Mouse (Mus musculus): ENCODE results near the gene Hip1.

Hip1 gene

DNA sequence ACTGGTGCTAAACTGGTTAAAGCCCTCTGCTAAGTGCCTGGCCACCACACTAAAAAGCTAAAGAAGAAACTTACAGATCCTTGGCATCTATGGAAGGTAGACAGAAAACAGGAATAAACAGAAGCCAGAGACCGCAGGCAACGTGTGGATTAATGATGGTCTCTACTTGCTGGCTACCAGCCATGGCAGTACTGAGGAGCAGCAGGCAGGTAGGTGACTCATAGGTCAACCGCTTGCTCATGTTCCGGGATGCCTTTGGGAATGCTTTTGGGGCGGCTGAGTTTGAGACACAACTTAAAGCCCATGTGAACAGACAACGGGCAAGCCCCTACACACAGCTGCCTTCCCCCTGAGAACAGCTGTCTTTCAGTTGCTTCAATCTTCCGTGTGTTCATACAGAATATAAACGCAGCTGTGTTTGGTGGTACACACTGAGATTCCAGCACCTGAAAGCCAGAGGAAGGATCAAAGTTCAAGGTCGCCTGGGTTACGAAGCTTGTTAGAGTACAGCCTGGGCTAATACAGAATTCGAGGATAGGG, 13.5 kb downstream of the Hip1 start:
- DNase-seq: peak; percentile 37 to 40

GRCm38 (mm10) chr5:135529964-135530363, 15.0 kb downstream of the Hip1 start:
- DNase-seq: no peak

GRCm38 (mm10) chr5:135529310-135529709, 15.6 kb downstream of the Hip1 start:
- no peak for DNase-seq

GRCm38 (mm10) chr5:135527986-135528385, 16.9 kb downstream of the Hip1 start:
- no peak for DNase-seq

- peak in 1 of 2 experiments; percentile 19 for DNase-seq
These were observed 20.0 kb downstream of the Hip1 start for GRCm38 (mm10) chr5:135524660-135525560.

- no peak for DNase-seq
These were observed 20.8 kb downstream of the Hip1 start for GRCm38 (mm10) chr5:135524087-135524486.

DNA sequence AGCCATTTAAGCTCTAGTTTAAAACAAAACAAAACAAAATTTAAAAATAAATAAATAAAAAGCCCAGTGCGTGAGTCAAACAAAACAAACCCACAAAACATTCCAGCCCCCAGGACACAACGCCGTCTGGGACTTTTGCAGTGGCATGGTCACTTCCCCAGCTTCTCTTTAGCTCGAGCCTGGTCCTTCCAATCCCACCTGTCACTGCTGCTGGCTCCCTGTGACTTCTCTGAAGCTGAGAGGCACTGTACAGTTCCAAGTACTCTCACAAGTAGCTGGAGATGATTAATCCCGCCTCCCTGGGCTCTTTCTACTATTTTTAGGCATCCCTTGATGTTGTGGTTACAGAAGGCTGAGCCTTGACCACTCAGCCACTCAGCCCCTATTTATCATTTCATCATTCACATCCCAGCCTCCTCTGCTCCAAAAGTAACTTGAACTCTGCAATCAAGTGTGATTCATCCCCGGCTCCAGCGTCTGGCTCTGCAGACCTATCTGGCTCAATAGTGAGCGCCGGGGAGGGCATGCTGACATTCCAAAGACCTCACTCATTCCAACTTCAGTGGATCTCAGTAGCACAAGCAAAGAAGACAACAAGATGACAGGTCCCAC, 22.7 kb downstream of the Hip1 start:
- no peak for DNase-seq

GRCm38 (mm10) chr5:135517348-135517883, 27.5 kb downstream of the Hip1 start:
- peak; percentile 46 to 47 for DNase-seq

DNA sequence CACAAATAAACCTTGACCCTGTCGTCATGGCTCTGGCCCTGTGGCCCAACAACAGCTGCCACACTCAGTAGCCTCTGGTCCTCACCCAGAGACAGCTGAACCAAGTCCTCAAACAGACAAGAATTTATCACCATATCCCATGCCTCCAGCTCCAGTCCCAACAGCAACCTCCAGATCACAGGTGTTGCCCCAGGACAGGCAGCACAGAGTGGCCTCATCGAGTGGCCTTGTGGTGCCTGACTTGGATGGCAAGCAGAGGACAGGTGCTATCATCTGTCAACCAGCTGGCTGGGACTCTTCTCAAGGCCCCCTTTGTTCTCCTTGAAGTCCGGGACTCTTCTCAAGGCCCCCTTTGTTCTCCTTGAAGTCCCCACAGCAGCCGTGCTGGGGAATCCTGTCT, 31.8 kb downstream of the Hip1 start:
- DNase-seq: no peak

- DNase-seq: no peak
These were observed 33.8 kb downstream of the Hip1 start for GRCm38 (mm10) chr5:135511105-135511504.

DNA sequence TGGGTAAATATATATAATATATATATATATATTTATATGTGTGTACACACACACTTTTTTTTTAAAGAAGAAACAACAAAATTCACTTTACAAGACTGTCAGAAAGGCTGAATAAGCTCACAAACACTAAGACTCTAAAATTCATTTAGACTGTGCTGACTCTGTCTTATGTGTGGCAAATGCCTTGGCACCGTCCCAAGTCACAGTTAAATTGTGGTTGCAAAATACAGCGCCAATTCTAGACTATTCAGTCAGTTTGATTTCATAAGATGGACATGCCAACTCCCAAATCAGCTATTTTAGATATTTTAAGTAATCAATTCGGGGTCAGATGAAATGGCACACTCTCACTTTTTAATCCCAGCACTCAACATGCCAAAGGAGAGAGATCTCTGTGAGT, 36.6 kb downstream of the Hip1 start:
- DNase-seq: peak in 1 of 2 experiments; percentile 35

GRCm38 (mm10) chr5:135507561-135508273, 37.2 kb downstream of the Hip1 start:
- DNase-seq: peak in 1 of 2 experiments; percentile 39

- DNase-seq: no peak
These were observed 39.5 kb downstream of the Hip1 start for GRCm38 (mm10) chr5:135505442-135505841.

DNA sequence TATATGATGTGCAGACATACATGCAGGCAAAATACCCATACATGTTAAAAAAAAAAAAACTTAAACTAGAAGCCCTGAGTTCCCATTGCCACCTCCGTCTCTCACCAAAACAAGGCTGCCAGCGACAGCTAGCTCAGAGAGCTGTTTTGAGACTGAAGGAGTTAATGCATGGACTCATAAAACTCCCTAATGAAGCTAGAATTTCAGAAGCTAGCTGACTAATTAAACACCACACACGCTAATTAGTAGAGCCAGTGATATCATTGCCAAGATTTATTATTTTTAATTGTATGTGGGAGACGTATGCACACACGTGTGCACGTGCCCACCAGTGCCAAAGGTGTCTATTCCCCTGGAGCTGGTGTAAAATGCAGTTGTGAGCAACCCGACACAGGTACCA, 42.0 kb downstream of the Hip1 start:
- DNase-seq: no peak

- DNase-seq: no peak
These were observed 42.9 kb downstream of the Hip1 start for GRCm38 (mm10) chr5:135502027-135502426.

DNA sequence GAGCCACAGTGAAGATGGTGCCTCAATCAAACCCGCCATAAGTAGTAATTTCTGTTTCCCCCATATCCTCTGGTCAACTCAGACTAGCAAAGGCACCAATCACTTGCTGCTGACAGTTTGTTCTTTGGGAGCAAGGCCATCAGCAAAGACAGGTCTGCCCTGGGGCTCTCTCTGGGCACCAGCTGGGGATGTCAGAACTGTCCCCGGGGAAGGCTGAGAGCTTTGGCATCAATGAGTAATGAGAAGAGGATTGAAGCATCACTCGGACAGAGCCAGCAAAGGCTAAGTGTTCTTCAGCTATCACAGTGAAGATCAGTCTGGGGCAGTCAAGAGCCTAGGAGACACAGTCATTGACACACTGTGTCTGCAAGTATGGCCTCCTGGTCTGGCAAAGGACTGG, 46.0 kb downstream of the Hip1 start:
- peak in 1 of 2 experiments; percentile 14 for DNase-seq

DNA sequence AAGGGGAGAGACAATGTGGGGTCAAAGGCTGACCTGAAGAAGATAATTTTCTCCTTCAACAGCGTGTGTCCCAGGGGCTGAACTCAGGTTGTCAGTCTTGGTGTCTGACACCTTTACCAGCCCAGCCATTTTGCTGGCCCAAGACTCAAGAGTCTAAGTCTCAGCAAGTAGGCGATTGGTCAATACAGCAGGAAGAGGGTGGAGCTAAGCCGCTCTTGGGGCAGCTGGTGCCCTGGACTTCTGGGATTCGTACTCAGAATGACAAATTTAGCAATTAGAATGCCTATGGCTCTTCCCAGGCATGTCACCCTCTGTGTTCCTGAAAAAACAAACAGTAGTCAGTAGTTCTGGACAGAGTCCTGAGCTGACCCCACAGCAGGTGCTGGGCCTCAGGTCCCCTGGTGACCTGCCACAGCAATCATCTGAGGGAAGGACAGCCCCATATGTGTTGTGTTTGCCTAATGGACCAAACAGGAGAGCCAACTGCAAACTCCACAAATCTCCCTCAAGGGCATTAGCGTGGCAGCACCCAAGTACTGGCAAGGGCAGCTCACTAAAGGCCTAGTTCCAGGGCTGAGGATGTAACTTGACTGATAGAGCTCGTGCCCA, 47.5 kb downstream of the Hip1 start:
- DNase-seq: peak; percentile 10 to 22

DNA sequence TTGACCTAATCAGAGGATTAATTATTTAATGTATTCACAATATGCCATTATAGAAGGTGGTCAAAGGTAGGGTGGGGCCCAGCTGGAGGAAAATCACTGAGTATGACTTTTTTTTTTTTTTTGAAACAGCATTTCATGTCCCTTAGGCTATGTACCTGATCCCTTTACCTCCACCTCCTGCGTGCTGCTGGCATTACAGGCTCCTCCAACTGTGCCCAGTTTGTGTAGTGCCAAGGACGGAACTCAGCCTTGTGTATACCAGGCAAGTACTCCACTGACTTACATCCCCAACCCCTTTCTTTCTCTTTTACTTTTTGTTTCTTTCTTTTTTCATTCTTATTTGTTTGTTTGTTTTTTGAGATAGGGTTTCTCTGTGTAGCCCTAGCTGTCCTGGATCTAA, 48.4 kb downstream of the Hip1 start:
- DNase-seq: peak; percentile 50 to 61

DNA sequence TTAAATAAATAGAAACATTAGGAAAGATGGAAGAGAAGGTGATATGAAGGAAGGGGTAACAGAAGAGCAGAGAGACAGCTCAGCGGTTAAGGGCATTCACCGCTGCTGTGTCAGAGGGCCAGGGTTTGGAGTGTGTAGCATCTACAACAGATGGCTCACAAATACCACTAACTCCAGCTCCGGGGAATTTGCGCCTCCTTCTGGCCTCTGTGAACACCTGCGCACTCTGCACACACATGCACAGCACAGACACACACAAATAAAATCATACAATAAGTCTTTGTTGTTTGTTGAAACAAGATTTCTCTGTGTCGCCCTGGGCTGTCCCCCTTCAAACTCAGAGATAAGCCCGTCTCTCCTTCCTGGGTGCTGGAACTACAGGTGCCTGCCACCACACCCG, 49.4 kb downstream of the Hip1 start:
- no peak for DNase-seq

DNA sequence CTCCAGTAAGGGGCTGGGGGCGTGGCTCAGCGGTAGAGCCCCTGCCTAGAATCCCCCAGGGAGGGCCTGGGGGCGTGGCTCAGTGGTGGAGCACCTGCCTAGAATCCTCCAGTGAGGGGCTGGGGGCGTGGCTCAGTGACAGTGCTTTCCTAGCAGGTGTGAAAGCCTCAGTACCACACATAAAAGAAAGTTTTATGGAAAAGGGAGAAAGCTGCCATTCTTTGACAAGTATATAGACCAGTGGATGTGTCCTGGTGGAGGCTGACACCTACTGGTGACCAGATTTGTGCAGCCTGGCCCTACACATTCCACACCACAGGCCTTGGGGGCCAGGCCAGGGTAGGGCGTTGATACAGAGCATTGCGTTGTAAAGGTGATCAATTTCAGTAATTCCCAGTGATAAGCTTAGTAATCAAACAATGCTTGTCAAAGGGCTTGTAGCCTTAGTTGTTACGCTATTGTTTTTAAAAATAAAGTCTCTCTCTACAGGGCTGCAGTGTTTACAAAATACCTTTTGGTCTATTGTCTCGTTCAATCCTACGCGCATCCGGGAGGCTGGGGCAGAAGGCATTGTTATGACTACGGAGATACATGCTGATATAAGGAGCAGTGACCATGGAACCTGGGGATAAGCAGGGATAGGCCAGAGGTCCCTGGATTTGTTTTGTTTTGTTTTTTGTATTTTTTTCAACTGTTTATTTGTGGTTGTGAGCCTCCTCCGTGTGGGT, 50.6 kb downstream of the Hip1 start:
- peak; percentile 45 to 53 for DNase-seq

DNA sequence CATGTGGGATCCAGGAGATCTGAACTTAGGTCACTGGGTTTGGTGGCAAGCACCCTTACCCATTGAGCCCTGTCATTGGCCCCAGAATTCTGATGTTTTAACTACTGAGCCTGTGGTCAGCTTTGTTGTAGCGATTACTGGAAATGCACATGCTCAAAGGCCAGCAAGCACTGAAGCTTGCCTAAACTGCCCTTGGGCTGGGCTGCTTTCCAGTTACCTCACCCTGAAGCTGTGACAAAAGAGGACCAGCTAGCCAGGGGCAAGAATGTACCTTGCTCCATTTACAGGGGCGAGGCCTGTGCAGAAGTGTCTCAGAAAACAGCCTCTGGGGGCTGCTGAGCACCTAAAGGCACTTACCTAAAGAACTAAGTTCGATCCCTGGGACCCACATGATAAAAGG, 51.8 kb downstream of the Hip1 start:
- peak; percentile 32 to 33 for DNase-seq

GRCm38 (mm10) chr5:135492126-135492525, 52.8 kb downstream of the Hip1 start:
- no peak for DNase-seq
